Mouse (Mus musculus) E14TG2a.4 (cell line): Measurements from ENCODE around the gene 1700016D06Rik.

Experiments
- CTCF ChIP-seq: conservative IDR thresholded peaks from 2 replicates; pipeline ENCODE4 v1.5.1; 2014; ENCODE audit warnings: low read length
- NANOG ChIP-seq: IDR thresholded peaks from 2 replicates; pipeline ENCODE4 v1.6.1; 2014; ENCODE audit warnings: borderline replicate concordance, low read length, mixed read lengths
- POU5F1 ChIP-seq: IDR thresholded peaks from 2 replicates; pipeline ENCODE4 v1.6.1; 2014; ENCODE audit warnings: low read length, borderline replicate concordance

GRCm38 (mm10) chr8:11691761-11692160 is 9.1 kb downstream of the 1700016D06Rik start:
- no peak for TF ChIP-seq CTCF
- no peak for TF ChIP-seq NANOG
- no peak for TF ChIP-seq POU5F1
